Mouse (Mus musculus): Measurements from ENCODE around the gene BC028528. TPM values are rescaled to one million over a fixed set of nuclear protein-coding genes. Genes with fewer than 3 reads are reported as not detected.
"Not testable (repeated sequence)": the region's sequence is repeated elsewhere in the genome, so short reads cannot be mapped to it uniquely, and the experiment has no call there.

BC028528 gene
- total RNA-seq, 2 experiments from 2014 or later: 1.4 to 2.1 TPM

DNA sequence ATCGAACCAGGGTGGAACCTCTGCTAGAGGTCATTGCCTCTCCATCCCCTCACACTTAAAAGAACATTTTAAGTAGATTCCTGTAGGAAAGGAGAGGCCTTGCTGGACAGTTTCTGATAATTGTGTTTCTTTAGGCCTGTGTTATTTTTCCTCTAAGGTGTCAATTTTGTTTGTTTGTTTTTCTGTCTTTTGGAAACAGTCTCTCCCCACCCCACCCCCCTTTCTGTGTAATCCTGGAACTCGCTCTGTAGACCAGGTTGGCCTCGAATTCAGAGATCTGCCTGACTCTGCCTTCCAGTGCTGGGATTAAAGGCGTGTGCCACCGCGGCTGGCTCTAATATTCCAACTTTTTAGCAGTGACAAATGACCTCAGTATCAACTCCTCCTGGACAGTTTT, 36.5 kb upstream of the BC028528 start:
- intact Hi-C loops (cut with DNase I): loop anchor here (2.0 kb wide), 1 partner anchor 23 kb away; no protein-coding TSS in a partner anchor
- no peak for TF ChIP-seq CTCF (IDR thresholded peaks at IDR 0.05)
- Histone ChIP-seq H3K27ac (peak overlapping the region; percentile 73), H3K4me3 (peak overlapping the region; percentile 97)
- DNase-seq: no peak

DNA sequence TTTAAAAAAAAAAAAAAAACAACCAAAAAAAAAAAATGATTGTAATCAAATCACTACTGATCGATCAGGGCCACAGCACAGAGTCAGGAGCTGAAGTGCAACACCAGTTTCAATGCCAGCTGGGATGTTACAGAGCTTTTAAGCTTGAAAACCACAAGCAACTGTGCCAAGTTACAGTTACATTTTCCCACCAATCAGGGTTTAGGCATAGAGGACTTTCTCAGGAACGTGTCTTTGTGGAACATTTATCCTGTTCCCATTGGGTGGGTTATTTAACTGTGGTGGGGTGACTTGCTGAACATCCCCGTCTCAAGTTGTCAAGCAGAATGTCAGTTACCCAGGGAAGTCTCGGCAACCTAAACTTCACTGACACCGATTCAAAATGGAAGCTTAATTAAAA, 33.3 kb upstream of the BC028528 start:
- intact Hi-C loops (cut with DNase I): no loop called here
- no peak for TF ChIP-seq CTCF (IDR thresholded peaks at IDR 0.05)
- no peak overlapping the region for H3K27ac ChIP-seq

DNA sequence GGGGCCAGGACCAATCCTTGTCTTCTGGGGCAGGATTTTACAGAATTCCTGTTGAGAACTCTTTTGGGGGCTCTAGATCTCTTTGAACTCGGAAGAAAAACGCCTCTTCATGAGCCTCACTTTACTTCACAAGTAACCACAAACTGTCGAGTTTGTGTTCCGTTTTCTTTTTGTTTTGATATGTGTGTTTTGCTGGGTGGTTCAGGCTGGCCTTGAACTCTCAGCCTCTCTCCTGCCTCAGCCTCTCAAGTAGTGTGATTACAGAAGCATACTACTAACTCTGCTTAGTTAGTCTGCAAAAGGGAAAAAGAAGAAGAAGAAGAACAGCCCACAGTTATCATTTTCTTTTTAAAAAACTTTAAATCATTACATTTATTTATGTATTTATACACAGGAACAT, 32.4 kb upstream of the BC028528 start:
- Histone ChIP-seq H3K4me3 (no peak overlapping the region), H3K27ac (no peak overlapping the region)
- no peak for DNase-seq
- TF ChIP-seq CTCF (IDR thresholded peaks at IDR 0.05): no peak
- intact Hi-C loops (cut with DNase I): no loop called here

More for the DNA sequence above, 33.3 kb upstream of the BC028528 start:
- DNase-seq: no peak
- H3K4me3 ChIP-seq: no peak overlapping the region

DNA sequence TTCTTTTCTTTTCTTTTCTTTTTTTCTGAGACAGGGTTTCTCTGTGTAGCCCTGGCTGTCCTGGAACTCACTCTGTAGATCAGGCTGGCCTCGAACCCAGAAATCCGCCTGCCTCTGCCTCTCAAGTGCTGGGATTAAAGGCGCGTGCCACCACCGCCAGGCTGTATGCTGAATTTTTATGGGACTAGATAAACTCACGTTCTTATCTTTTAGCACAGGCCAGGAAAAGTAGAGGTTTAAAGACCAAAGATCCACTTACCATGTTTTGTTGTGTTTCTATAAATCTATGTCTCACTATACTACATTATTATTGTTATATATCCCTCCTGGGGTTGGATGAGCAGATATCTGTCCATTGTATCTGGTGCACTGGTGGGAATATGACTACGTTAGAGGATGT, 31.6 kb upstream of the BC028528 start:
- H3K27ac ChIP-seq; H3K4me3 ChIP-seq; DNase-seq; intact Hi-C loops (cut with DNase I): not testable (repeated sequence)

DNA sequence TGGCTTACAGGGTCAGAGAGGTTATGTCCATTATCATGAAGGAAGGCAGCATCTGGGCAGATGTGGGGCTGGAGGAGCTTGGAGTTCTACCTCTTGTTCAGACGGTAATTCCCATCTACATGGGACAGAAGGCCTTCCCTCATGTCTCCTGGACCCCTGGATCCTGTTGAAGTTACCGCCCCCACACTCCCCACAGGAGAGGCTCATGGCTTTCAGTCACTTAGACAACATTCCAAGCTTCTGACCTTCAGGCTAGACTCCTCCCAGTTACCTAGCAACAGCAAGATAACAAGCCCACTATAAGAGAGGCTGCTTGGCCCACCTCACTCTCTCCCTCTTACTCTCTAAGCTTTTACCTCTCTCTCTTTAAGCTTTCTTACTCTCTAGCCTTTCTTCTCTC, 28.7 kb upstream of the BC028528 start:
- H3K27ac ChIP-seq; intact Hi-C loops (cut with DNase I); DNase-seq; H3K4me3 ChIP-seq: not testable (repeated sequence)

DNA sequence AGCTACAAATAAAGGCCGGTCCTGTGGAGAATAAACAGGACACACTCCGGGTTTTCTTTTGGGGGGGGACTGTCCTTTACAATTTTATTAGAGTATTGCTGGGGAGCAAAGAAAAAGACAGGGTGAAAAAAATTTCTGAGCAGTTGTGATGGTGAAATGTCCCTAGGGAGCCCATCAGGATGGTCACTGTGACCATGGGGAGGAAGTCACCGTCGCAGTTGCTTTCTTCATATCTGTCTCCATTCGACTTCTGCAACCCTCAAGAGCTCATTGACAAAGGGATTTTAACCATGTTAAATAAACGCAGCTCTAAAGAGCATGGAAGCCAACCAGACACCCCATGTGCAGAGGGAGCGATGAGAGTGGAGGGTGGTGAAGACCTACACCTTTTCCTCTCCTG, 25.0 kb upstream of the BC028528 start:
- DNase-seq: no peak
- Histone ChIP-seq H3K4me3 (no peak overlapping the region), H3K27ac (no peak overlapping the region)
- intact Hi-C loops (cut with DNase I): no loop called here
- no peak for TF ChIP-seq CTCF (IDR thresholded peaks at IDR 0.05)

DNA sequence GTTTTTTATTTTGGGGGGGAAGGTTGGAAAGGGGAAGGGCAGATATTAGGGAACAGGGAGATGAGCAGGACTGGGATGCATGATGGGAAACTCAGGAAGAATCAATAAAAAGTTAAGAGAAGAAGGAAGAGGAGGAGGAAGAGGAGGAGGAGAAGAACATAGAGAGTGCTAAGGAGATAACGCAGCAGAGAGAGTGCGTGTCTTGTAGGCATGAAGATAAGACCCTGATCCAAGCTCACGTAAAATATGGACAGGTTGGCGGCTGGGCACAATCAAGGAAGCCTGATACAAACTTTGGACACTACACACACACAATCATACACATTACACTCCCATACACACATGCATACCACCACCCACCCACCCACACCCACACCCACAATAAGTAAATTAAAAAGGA, 22.9 kb upstream of the BC028528 start:
- intact Hi-C loops (cut with DNase I): no loop called here
- DNase-seq: no peak
- Histone ChIP-seq H3K27ac (no peak overlapping the region), H3K4me3 (no peak overlapping the region)
- no peak for TF ChIP-seq CTCF (IDR thresholded peaks at IDR 0.05)

DNA sequence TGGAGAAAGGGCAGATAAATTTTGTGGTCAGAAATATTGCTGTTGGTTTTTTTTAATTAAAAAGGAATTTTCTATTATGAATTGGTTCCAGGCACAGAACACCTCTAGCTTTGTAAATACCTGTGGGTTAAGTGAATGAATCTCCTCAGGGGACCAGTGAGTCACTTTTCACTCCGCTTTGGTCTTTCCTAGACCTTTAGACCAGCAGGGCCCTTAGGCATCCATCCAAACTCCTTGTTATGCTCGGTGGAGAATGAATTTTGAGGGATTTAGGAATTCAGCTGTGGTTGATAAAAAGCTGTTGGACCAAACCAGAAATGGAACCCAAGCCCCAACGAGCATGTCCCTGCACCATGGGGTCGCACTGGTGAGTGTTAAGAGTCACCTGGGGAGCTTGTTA, 15.8 kb upstream of the BC028528 start:
- no peak for DNase-seq
- no peak overlapping the region for H3K27ac ChIP-seq
- intact Hi-C loops (cut with DNase I): loop anchor here (1.0 kb wide), 1 partner anchor 47 kb away; no protein-coding TSS in a partner anchor
- TF ChIP-seq CTCF (IDR thresholded peaks at IDR 0.05): no peak
- no peak overlapping the region for H3K4me3 ChIP-seq

DNA sequence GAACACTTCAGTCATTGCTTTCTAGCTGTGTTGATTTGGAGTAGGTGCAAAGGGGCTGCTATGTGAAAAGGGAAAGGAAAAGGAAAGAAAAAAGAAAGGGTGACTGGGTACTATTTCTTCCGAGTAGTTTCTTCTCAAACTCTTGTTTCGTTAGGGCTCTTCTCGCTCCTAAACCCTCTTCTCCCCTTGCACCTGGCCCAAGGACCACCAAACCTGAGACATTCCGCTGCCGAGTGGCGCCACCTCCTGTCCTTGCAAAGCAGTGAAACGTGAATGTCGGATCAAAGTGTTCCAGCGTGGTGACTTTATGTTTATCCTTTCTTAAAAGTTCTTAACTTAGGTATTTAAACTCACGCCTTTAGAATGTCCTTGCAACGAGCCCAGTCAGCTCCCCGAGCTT, 15.1 kb upstream of the BC028528 start:
- Histone ChIP-seq H3K4me3 (peak overlapping the region; percentile 68), H3K27ac (0 out of 2 replicates have a peak overlapping the region, but pooled peaks have one; percentile 17)
- DNase-seq: peak; percentile 63
- intact Hi-C loops (cut with DNase I): loop anchor here (1.0 kb wide), 2 partner anchors 24 to 47 kb away; no protein-coding TSS in a partner anchor
- peak; percentile 91 for TF ChIP-seq CTCF (IDR thresholded peaks at IDR 0.05)

DNA sequence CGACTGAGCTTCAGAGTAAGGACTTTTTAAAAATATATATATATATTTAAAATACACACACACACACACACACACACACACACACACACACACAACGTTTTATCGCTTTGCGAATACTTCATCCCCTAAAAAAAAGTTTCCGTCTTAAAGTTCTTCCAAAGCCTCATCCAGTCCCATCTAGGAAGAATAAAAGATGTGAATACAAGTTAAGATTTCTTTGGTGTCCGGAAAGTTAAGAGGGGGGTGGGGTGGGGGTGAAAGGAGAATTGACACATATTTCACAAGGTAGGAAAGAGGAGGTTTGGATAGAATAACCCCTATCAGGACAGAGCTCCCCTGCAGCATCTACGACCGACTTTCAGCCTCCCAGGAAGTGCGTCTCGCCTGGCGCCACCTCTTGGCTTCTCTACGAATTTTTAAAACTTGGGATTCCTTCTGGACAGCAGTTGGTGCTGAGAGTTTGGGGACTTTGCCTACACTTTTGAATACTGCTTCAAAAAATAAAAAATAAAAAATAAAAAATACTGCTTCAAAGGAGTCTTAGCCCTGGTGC, 14.2 kb upstream of the BC028528 start:
- peak; percentile 66 for TF ChIP-seq CTCF (IDR thresholded peaks at IDR 0.05)
- peak overlapping the region; percentile 80 for H3K4me3 ChIP-seq
- peak; percentile 73 for DNase-seq
- intact Hi-C loops (cut with DNase I): loop anchor here (1.0 kb wide), 1 partner anchor 23 kb away; no protein-coding TSS in a partner anchor
- H3K27ac ChIP-seq: 0 out of 2 replicates have a peak overlapping the region, but pooled peaks have one; percentile 35

DNA sequence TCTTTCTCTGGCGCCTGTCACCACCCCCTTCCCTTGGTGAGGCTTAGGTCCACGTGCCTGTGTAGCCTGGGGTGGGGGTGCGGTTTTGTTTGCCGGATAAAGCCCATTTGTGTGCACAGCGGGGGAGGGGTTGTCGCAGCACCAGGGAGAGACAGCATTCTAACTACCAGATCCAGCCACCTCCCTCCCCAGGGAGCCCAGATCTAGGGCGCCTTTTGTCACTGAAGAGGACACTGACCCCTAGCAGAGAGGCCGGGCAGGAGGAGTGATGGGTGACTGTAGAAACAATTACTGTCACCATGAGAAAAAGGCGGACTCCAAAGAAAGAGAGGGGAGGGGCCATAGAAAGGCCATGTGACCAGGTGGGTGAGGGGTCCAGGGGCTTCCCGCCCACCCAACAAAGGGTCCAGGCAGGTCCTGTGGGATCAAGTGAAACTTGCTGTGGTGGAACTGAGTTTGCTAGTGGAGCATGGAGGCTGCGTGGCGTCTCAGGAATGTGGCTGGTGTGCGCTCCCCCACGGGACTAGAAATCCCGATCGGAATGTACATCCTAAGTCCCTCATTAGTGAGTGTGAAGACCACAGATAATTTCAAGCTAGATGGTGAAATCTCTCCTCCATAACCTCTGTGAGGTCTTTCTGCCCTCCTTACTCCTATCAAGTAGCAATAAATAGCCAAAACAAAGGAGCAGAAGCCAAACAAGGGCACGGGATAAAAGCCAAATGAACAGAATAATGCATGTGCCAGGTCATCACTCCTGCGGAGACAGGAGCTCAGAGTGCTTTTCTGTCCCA, 13.5 kb upstream of the BC028528 start:
- peak overlapping the region; percentile 87 for H3K27ac ChIP-seq
- intact Hi-C loops (cut with DNase I): no loop called here
- peak overlapping the region; percentile 80 for H3K4me3 ChIP-seq
- DNase-seq: peak; percentile 49
- TF ChIP-seq CTCF (IDR thresholded peaks at IDR 0.05): no peak

DNA sequence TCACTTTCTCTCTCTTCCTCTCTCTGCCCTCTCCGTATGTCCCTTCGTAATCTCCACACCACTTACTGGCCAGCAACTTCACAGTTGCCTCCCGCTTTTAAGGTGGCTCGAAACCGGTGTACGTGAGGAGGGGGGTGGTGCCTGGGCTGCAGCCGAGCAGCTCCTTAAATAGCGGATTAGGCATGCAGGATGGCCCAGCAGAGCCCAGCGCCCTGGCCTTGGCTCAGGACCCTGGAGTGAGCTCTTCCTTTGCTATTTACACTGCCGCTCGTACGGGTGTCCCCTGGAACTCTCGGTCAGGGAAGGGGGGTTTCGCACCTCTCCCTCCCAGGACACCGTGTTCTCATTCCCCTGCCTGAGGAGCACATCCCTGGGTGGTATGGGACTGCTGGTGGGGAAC, 12.8 kb upstream of the BC028528 start, which contains the start of gene Car14:
Gene Car14 (minus strand): TSS at position 124 of the 400 bp plus-strand sequence.
- intact Hi-C loops (cut with DNase I): no loop called here
- peak within 1 kb of the TSS; percentile 87 for H3K27ac ChIP-seq
- H3K4me3 ChIP-seq: peak within 1 kb of the TSS; percentile 80
- no peak for TF ChIP-seq CTCF (IDR thresholded peaks at IDR 0.05)
- peak; percentile 87 for DNase-seq

DNA sequence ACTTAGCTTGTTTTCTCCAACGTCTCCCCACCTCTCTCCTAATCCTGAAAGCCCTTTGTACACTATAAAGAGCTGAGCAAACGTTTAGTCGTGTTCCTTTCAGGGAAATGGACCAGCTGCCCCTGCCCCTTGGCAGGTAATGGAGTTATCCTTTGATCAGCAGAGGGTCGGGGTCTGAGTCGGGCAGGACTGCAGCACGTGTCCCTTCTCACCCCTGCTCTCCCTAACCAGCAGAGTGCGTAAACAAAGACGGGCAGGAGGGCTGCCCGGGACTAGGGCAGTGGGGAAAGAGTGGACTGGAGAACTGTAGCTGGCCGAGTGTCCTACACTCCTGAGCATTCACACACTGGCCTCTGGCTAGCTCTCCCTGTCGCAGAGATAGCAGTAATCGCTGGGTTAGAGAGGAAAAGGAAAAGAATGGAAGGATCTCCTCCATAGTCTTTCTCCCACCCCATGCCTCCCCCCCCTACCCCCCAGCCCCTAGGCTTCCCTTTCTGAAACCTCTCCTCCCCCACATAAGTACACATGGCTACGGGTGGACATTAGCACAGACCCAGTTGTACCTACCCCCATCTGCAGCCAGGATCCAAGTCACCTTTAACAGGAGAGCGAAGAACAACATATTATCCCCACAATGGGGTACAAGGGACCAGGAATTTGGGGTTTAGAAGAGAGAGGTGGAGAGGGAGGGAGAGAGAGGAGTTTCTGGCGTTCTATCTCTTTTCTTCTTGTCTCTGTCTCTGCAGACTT, 12.1 kb upstream of the BC028528 start:
- intact Hi-C loops (cut with DNase I): no loop called here
- peak overlapping the region; percentile 87 for H3K27ac ChIP-seq
- TF ChIP-seq CTCF (IDR thresholded peaks at IDR 0.05): no peak
- peak overlapping the region; percentile 80 for H3K4me3 ChIP-seq
- DNase-seq: peak; percentile 54
